Mouse (Mus musculus): Measurements from ENCODE around the gene Wfdc6b. TPM values are rescaled to one million over a fixed set of nuclear protein-coding genes. Genes with fewer than 3 reads are reported as not detected.

Gene Wfdc6b
- total RNA-seq, 2 experiments from 2014 or later = not detected

DNA sequence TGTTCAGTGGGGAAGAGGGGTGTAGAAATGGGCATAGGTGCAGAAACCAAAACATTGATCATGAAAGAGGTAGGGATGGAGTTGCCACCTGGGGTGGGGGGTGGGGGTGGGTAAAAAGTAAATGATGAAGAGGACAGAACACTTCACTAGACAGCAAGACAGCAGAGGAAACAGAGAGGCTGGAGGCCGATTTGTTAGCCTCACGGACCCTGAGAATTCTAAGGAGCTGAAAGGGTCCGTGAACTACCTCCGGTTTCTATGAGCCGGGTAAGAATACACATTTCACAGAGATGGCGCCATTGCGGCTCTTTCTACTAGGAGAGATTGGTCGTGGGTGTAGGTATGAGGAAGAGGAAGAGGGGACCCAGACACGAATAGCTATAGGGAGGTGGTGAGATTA lies 43.2 kb downstream of the Wfdc6b start, which contains the start of gene Wfdc9:
Gene Wfdc9, minus strand, starts transcription at position 101 of the 400 bp plus-strand sequence.
- no peak for ATAC-seq (replicated peaks; ENCODE audit: low FRiP score, poor library complexity, severe bottlenecking)

DNA sequence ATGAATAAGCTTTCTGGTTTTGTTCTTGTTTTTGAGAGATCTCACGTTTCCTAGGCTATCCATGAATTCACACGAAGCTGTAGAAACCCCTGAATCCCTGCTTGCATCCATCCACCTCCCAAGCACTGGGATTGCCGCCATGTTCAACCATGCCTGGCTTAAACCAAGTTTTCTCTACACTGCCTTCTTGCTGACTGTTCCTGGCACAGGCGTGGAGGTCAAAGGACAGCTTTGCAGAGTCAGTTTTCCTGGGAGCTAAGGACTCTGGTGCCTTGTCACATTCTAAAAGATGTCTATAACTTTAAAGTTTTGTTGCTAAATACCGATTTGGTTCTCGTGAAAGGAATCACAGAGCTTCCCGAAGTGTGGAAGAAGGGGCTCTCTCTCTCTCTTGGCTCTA lies 51.5 kb downstream of the Wfdc6b start:
- no peak for ATAC-seq (replicated peaks; ENCODE audit: low FRiP score, poor library complexity, severe bottlenecking)

Other genes with a start within 250 kb of the Wfdc6b start
Only the 30 nearest of the 33 such genes appear.
- not detected in 2 replicates for gene Rbpjl, start 210.4 kb upstream of the Wfdc6b start, total RNA-seq (2015; ENCODE audit: low replicate concordance)
- gene Rbpjl, start 210.4 kb upstream of the Wfdc6b start, total RNA-seq (2017; ENCODE audit: low replicate concordance) = not detected in 2 replicates
- not detected in 2 replicates for gene Matn4, start 208.4 kb upstream of the Wfdc6b start, total RNA-seq (2015; ENCODE audit: low replicate concordance)
- not detected in 2 replicates for gene Matn4, start 208.4 kb upstream of the Wfdc6b start, total RNA-seq (2017; ENCODE audit: low replicate concordance)
- 0.38 and 0.42 TPM in 2 replicates for gene Sdc4, start 169.6 kb upstream of the Wfdc6b start, total RNA-seq (2015; ENCODE audit: low replicate concordance)
- gene Sdc4, start 169.6 kb upstream of the Wfdc6b start, total RNA-seq (2017; ENCODE audit: low replicate concordance) = 0.09 and 0.98 TPM in 2 replicates
- gene Sys1, start 156.6 kb upstream of the Wfdc6b start, total RNA-seq (2015; ENCODE audit: low replicate concordance) = 7.1 and 9.8 TPM in 2 replicates
- gene Sys1, start 156.6 kb upstream of the Wfdc6b start, total RNA-seq (2017; ENCODE audit: low replicate concordance) = 3.7 and 17.0 TPM in 2 replicates
- gene Gm20458, start 152.6 kb upstream of the Wfdc6b start, total RNA-seq (2015; ENCODE audit: low replicate concordance) = not detected in 2 replicates
- not detected in 2 replicates for gene Gm20458, start 152.6 kb upstream of the Wfdc6b start, total RNA-seq (2017; ENCODE audit: low replicate concordance)
- gene Trp53tg5, start 139.8 kb upstream of the Wfdc6b start, total RNA-seq (2015; ENCODE audit: low replicate concordance) = not detected in 2 replicates
- not detected in 2 replicates for gene Trp53tg5, start 139.8 kb upstream of the Wfdc6b start, total RNA-seq (2017; ENCODE audit: low replicate concordance)
- 2.1 TPM in 1 of 2 replicates, not detected in the other for gene Dbndd2, start 127.4 kb upstream of the Wfdc6b start, total RNA-seq (2015; ENCODE audit: low replicate concordance)
- 0.84 and 3.9 TPM in 2 replicates for gene Dbndd2, start 127.4 kb upstream of the Wfdc6b start, total RNA-seq (2017; ENCODE audit: low replicate concordance)
- 13.6 and 17.1 TPM in 2 replicates for gene Pigt, start 116.0 kb upstream of the Wfdc6b start, total RNA-seq (2015; ENCODE audit: low replicate concordance)
- gene Pigt, start 116.0 kb upstream of the Wfdc6b start, total RNA-seq (2017; ENCODE audit: low replicate concordance) = 7.0 and 8.6 TPM in 2 replicates
- not detected in 2 replicates for gene Wfdc2, start 51.1 kb upstream of the Wfdc6b start, total RNA-seq (2015; ENCODE audit: low replicate concordance)
- not detected in 2 replicates for gene Wfdc2, start 51.1 kb upstream of the Wfdc6b start, total RNA-seq (2017; ENCODE audit: low replicate concordance)
- not detected in 2 replicates for gene Spint3, start 40.1 kb upstream of the Wfdc6b start, total RNA-seq (2015; ENCODE audit: low replicate concordance)
- gene Spint3, start 40.1 kb upstream of the Wfdc6b start, total RNA-seq (2017; ENCODE audit: low replicate concordance) = not detected in 2 replicates
- not detected in 2 replicates for gene Wfdc6a, start 28.1 kb upstream of the Wfdc6b start, total RNA-seq (2015; ENCODE audit: low replicate concordance)
- gene Wfdc6a, start 28.1 kb upstream of the Wfdc6b start, total RNA-seq (2017; ENCODE audit: low replicate concordance) = not detected in 2 replicates
- gene Eppin, start 19.9 kb upstream of the Wfdc6b start, total RNA-seq (2015; ENCODE audit: low replicate concordance) = not detected in 2 replicates
- not detected in 2 replicates for gene Eppin, start 19.9 kb upstream of the Wfdc6b start, total RNA-seq (2017; ENCODE audit: low replicate concordance)
- gene Wfdc8, start 104 bp downstream of the Wfdc6b start, total RNA-seq (2015; ENCODE audit: low replicate concordance) = not detected in 2 replicates
- gene Wfdc8, start 104 bp downstream of the Wfdc6b start, total RNA-seq (2017; ENCODE audit: low replicate concordance) = not detected in 2 replicates
- not detected in 2 replicates for gene Wfdc16, start 25.3 kb downstream of the Wfdc6b start, total RNA-seq (2015; ENCODE audit: low replicate concordance)
- not detected in 2 replicates for gene Wfdc16, start 25.3 kb downstream of the Wfdc6b start, total RNA-seq (2017; ENCODE audit: low replicate concordance)
- not detected in 2 replicates for gene Wfdc10, start 42.5 kb downstream of the Wfdc6b start, total RNA-seq (2015; ENCODE audit: low replicate concordance)
- gene Wfdc10, start 42.5 kb downstream of the Wfdc6b start, total RNA-seq (2017; ENCODE audit: low replicate concordance) = not detected in 2 replicates
- not detected in 2 replicates for gene Wfdc9, start 43.1 kb downstream of the Wfdc6b start, total RNA-seq (2015; ENCODE audit: low replicate concordance)
- gene Wfdc9, start 43.1 kb downstream of the Wfdc6b start, total RNA-seq (2017; ENCODE audit: low replicate concordance) = not detected in 2 replicates
- gene Wfdc11, start 60.6 kb downstream of the Wfdc6b start, total RNA-seq (2015; ENCODE audit: low replicate concordance) = not detected in 2 replicates
- 0.77 TPM in 1 of 2 replicates, not detected in the other for gene Wfdc11, start 60.6 kb downstream of the Wfdc6b start, total RNA-seq (2017; ENCODE audit: low replicate concordance)
- not detected in 2 replicates for gene Wfdc13, start 71.6 kb downstream of the Wfdc6b start, total RNA-seq (2015; ENCODE audit: low replicate concordance)
- gene Wfdc13, start 71.6 kb downstream of the Wfdc6b start, total RNA-seq (2017; ENCODE audit: low replicate concordance) = not detected in 2 replicates
- not detected in 2 replicates for gene Spint4, start 85.0 kb downstream of the Wfdc6b start, total RNA-seq (2015; ENCODE audit: low replicate concordance)
- not detected in 2 replicates for gene Spint4, start 85.0 kb downstream of the Wfdc6b start, total RNA-seq (2017; ENCODE audit: low replicate concordance)
- not detected in 2 replicates for gene Spint5, start 101.8 kb downstream of the Wfdc6b start, total RNA-seq (2015; ENCODE audit: low replicate concordance)
- not detected in 2 replicates for gene Spint5, start 101.8 kb downstream of the Wfdc6b start, total RNA-seq (2017; ENCODE audit: low replicate concordance)
- gene Wfdc3, start 132.4 kb downstream of the Wfdc6b start, total RNA-seq (2015; ENCODE audit: low replicate concordance) = 16.7 and 19.9 TPM in 2 replicates
- gene Wfdc3, start 132.4 kb downstream of the Wfdc6b start, total RNA-seq (2017; ENCODE audit: low replicate concordance) = 10.0 and 12.8 TPM in 2 replicates
- gene Dnttip1, start 132.5 kb downstream of the Wfdc6b start, total RNA-seq (2015; ENCODE audit: low replicate concordance) = 79.2 and 130 TPM in 2 replicates
- gene Dnttip1, start 132.5 kb downstream of the Wfdc6b start, total RNA-seq (2017; ENCODE audit: low replicate concordance) = 137 and 237 TPM in 2 replicates
- 268 and 318 TPM in 2 replicates for gene Ube2c, start 156.4 kb downstream of the Wfdc6b start, total RNA-seq (2015; ENCODE audit: low replicate concordance)
- gene Ube2c, start 156.4 kb downstream of the Wfdc6b start, total RNA-seq (2017; ENCODE audit: low replicate concordance) = 123 and 215 TPM in 2 replicates
- not detected in 2 replicates for gene Tnnc2, start 166.4 kb downstream of the Wfdc6b start, total RNA-seq (2015; ENCODE audit: low replicate concordance)
- gene Tnnc2, start 166.4 kb downstream of the Wfdc6b start, total RNA-seq (2017; ENCODE audit: low replicate concordance) = not detected in 2 replicates
- 2.1 and 2.9 TPM in 2 replicates for gene Snx21, start 172.3 kb downstream of the Wfdc6b start, total RNA-seq (2015; ENCODE audit: low replicate concordance)
- 0.43 and 0.98 TPM in 2 replicates for gene Snx21, start 172.3 kb downstream of the Wfdc6b start, total RNA-seq (2017; ENCODE audit: low replicate concordance)
- 9.6 and 10.0 TPM in 2 replicates for gene Acot8, start 191.4 kb downstream of the Wfdc6b start, total RNA-seq (2015; ENCODE audit: low replicate concordance)
- gene Acot8, start 191.4 kb downstream of the Wfdc6b start, total RNA-seq (2017; ENCODE audit: low replicate concordance) = 15.8 and 20.8 TPM in 2 replicates
- gene Zswim3, start 191.6 kb downstream of the Wfdc6b start, total RNA-seq (2015; ENCODE audit: low replicate concordance) = 0.58 and 1.9 TPM in 2 replicates
- gene Zswim3, start 191.6 kb downstream of the Wfdc6b start, total RNA-seq (2017; ENCODE audit: low replicate concordance) = 2.0 and 4.5 TPM in 2 replicates
- gene Zswim1, start 209.2 kb downstream of the Wfdc6b start, total RNA-seq (2015; ENCODE audit: low replicate concordance) = 1.5 and 2.1 TPM in 2 replicates
- gene Zswim1, start 209.2 kb downstream of the Wfdc6b start, total RNA-seq (2017; ENCODE audit: low replicate concordance) = 0.60 and 1.1 TPM in 2 replicates
- gene Spata25, start 215.0 kb downstream of the Wfdc6b start, total RNA-seq (2015; ENCODE audit: low replicate concordance) = not detected in 2 replicates
- gene Spata25, start 215.0 kb downstream of the Wfdc6b start, total RNA-seq (2017; ENCODE audit: low replicate concordance) = not detected in 2 replicates
- gene Ctsa, start 219.4 kb downstream of the Wfdc6b start, total RNA-seq (2015; ENCODE audit: low replicate concordance) = 26.8 and 36.1 TPM in 2 replicates
- gene Ctsa, start 219.4 kb downstream of the Wfdc6b start, total RNA-seq (2017; ENCODE audit: low replicate concordance) = 33.5 and 39.9 TPM in 2 replicates

Data from erythroblast, adult 5-6 weeks (primary cell).